Mouse (Mus musculus): Measurements from ENCODE around the gene Jun.
A peak's percentile ranks its signal among the peaks of the same experiment; 100 is the strongest.

Jun gene

DNA sequence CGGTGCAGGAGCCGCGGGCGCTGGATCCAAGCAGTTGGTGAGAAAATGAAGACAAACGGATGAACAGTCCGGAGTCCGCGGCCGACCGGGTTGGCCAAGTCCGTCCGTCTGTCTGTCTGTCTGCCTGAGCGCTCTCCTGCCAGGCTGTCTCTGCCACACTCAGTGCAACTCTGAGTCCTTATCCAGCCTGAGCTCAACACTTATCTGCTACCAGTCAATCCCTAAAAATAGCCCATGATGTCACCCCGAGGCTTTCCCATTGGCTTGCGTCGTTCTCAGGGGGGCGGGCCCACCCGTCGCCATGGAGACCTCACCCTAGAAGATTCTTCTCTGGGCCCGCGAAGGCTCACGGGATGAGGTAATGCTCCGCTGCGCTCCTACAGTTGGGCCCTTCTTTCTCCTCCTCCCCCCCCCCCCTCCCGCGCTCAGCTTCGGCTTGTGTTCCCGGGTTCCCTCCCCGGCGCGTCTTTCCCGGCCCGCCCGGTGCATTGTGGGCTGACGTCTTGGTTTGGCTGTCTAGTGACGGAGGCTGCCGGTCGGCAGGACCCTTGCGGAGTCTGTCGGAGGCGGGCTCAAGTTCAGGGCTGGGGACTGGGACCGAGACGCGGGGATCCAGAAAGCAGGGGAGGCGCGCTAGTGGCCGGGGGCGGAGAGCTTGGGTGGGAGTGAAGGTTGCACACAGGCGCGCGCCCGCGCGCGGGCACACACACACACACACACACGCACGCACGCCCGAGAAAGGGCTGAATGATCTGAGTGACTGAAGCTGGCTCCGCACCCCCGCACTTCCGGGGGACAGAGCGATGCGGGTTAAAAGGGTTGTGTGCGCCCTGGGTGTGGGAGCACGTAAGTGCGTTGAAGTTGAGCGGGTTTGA lies at the start of gene Jun:
Gene Jun, minus strand, starts transcription at position 198 of the 875 bp plus-strand sequence.
- DNase-seq (ENCODE audit: low spot score in 2 of 2): peak; percentile 97 to 99

DNA sequence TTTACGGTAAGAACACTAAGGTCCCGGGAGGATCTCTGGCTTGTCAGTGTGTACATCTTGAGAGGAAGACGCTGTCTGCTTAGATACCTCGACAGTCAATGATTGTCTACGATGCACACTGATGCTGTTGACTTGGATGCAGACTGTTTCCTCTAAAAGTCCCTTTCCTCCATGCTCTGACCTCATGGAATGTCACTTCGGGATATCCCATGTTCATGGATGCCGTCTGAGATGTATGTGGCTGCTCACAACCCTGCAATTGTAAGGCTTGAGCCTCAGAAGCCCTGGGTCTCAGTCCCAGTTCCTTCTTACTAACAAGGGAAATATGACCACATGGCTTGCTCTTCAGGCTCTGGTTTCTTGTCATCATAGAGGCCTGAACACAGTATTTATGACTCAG lies 49.7 kb upstream of the Jun start:
- no peak for DNase-seq (ENCODE audit: low spot score in 2 of 2)

DNA sequence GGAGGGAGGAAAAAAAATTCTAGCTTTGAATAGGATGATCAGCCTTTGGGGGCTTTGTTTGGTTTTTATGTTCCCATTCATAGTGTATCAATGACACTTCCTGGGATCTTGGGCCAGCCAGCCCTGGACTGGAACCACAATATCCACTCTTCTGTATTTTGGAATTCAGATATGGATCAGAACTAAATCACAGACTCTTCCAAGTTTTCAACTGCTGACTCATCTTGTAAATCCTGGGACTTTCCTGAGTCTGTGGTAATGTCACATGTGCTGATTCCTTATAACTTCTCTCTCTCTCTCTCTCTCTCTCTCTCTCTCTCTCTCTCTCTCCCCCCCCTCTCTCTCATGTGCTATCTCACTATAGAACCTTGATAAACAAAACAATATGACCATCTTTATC lies 48.7 kb upstream of the Jun start:
- DNase-seq (ENCODE audit: low spot score in 2 of 2): no peak

DNA sequence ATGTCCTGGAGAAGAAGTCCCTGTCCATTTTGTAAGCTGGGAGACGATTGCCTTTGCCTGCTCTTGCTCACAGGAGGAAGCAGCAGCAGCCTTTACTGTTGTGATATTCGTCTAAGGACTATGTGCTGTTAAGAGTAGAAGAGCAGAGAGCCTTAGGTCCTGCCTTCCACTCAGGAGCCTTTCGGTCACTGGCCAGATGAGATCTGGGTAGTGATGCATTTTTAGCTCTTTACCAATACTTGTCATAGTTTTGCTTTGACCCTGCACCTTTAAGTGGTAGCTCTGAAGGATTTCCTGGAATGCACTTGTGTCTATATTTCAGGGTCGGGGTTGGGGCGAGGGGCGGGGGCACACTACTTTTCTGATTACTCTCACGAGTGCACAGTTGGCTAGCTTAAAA lies 47.4 kb upstream of the Jun start:
- DNase-seq (ENCODE audit: low spot score in 2 of 2): no peak

DNA sequence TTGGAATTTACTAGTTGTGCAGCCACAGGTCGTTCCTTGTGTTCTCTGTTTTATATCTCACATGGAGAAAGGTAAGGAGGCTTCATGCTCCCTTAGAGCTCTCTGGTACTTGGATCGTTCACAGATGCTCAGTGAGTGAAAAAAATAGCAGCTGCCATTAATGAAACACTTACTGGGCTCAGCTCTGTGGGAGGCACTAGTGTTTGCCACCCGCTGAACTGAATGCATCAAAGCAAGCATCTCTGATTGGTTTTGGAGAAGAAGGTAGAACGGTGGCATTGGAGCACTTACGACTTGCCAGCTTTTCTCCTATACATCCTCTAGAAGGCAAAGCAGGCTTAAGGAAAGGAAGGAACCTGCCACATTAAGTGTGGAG lies 46.7 kb upstream of the Jun start:
- DNase-seq (ENCODE audit: low spot score in 2 of 2): no peak

DNA sequence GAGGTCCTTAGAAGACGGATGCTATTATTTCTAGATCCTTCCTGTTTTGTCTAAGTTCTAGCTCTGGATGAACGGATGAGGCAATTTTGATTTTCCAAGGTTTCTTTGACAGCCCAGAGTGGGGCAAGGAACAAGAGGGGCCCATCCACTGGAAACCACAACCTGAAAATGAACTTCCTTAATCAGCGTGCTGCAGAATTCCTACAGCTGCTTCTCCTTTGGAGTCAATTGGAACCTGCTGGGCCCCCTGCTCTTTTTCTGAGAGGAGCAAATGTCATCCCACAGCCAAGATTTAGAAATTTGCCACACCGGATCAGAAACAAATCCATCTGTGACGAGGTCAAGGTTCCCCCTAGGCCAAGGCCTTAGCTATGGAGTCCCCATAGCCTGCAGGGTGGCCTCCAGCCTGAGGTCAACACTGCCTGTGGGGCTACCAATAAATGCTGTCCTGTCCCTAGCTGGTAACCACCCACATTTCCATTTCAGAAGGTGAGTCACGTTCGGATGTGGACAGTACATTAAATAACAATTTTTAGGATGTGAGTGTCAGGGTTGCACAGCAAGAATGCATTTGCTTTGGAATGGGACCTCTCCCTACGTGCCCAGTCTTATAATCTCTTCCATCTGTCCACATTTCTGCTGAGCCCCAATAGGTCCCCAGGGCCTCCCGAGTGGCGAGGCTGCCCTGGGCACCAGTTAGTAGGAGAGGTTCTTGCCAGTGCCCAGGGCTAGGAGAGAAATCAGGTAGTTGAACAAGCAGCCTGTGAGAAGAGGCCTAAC lies 46.1 kb upstream of the Jun start:
- no peak for DNase-seq (ENCODE audit: low spot score in 2 of 2)

DNA sequence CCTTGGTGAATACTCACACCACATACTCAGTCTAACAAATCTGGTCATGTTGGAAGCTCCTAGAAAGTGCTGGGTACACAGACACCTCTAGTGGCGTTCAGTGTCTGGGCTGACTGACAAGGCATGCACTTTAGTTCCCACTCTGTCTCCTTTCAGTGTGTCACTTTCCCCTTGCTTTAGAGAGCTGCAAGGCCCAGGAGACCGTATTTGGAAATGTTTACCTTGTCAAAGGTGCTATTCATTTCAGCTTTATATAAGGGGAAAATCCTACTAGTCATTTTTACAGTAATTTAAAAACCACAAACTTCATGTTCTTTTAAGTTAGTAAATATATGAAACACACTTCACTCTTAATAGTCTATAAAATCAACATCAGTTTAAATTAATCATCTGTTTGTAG lies 44.7 kb upstream of the Jun start:
- no peak for DNase-seq (ENCODE audit: low spot score in 2 of 2)

DNA sequence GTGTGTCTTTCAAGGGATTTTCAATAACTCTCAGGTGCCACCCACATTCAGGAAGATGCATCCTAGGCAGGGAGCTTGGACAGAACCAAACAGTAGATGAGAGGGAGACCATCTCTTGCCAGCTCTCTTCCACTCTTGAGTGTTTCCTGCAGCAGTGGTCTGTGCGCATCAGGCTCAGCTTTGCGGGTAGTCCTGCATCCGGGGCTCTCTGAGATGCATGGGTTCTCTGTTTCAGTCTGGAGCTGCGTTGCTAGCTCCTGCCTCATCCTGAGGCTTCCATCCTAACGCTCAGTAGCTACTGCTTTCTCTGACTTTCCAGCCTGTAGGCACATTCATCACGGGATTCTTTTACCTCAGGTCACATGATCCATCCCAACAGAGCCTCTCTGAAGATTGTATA lies 43.9 kb upstream of the Jun start:
- DNase-seq (ENCODE audit: low spot score in 2 of 2): no peak

DNA sequence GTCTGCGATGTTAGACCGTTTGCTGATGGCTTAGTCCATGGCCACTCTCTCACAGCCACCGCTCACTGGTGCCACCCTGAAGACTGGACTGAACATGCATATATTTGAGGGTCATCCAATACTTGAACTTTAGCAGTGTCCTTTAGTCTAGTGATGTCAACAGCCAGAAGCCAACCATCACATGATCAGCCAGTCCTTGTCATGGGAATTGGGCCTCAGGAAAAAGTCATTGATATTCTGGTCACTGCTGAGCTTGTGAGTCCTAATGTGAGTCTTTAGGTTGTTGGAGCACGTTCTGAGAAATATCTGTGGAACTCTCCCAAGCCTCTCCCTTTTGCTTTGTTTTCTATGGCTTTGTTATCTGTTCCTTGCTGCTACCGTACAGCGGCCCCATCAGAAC lies 43.3 kb upstream of the Jun start:
- no peak for DNase-seq (ENCODE audit: low spot score in 2 of 2)

DNA sequence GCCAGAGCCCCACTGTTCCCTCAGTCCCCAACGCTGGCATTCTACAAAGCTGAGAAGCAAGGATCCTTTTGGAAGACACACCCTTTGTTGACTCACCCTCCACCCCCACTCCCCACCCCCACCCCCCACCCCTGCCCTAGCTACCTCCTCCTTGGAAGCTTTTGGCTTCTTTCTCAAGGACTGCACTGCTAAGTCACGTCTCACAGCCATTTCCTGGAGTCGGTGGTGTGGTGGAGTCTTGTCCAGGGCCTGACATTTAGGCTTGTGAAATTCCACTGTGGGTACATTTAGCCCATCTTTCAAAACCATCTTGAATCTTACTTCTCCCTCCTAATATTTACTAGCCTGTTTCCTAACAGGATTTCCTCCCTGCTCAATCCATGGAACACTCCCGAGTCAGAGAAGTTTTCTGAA lies 42.7 kb upstream of the Jun start:
- no peak for DNase-seq (ENCODE audit: low spot score in 2 of 2)

DNA sequence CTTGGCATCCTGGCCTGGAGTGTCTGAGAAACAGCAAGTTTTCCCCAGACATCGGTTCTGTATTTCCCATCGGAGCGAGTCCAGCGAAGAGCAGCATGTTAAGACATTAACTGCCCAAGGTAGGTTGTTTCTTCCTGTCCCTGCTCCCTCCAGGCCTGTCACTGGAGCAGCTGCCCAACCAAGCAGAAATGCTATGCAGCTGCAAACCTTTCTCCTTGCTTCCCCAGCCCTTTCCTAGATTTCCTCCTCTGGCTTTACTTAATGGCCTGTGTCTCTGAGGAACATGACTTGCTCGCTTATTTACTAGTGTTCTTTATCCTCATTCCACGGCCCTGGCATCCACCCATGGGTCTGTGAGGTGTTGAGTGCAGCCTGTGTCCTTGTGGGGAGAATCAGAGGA lies 41.6 kb upstream of the Jun start:
- no peak for DNase-seq (ENCODE audit: low spot score in 2 of 2)

DNA sequence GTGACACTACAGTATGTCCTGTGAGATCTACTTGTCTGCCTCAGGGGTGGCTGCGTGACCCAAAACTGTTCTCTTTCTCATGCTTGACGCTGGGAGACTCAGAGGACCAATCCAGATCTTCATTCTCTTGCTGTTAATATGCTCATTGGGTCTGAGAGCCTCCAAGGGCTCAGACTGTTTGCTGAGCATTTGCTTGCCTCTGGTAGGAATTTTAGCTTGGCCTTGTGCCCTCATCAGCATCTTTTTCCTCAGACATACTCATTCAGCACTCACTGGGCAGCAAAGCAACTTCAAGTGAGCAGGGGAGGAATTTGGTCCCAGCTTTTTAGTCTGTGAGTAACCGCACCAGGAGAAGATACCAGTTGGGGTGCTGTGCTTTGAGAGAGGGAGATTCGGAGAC lies 40.5 kb upstream of the Jun start:
- DNase-seq (ENCODE audit: low spot score in 2 of 2): no peak

DNA sequence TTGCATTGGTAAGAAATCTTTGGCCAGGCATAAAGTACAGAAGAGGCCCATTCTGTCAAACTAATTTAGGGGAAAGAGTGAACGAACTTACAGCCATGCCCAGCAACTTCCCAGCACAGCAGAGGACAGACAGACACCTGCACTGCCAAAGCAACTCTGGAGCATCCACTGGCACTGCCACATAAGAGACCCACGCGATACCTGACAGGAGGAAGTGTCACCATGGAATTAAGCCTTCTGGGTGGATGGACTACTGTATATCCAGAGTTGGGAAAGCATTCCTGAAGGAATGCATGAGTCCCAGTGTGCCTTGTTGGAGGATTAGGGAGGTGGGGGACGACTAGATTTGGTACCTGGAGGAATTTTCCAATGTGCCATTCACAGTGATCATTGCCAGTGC lies 39.5 kb upstream of the Jun start:
- DNase-seq (ENCODE audit: low spot score in 2 of 2): no peak

DNA sequence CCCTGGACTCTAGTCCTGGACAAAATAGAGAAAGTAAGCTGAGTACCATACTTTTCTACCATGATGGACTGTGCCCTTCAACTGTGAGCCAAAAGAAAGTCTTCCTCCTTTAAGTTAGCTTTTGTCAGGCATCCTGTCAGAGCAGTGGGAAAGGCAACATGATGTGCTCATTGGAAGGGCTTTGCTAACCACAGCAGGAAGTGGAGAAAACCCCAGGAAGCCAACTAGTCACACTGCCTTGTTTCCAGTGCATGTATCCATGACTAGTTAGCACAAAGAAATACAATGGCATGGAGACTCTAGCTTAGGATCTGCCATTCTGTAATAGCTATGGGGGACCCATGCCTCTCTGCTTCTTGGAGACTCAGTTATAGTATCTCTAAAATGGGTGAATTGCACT lies 37.9 kb upstream of the Jun start:
- DNase-seq (ENCODE audit: low spot score in 2 of 2): no peak

DNA sequence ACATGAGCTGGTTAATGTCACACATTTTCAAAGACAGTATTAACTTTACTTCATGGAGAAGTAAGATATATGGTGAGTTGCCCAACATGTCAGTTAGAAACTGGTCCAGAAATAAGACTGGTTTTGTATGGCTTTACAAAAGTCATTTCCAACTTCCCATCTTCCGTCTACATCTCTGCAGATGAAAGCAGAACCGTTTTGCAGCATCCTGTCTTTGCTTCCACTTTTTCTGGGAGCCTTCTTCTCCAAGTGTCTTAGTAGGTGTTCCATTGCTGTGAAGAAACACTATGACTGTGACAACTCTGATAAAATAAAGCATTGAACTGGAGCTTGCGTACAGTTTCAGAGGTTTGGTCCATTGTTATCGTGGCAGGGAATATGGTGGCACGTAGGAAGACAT lies 37.0 kb upstream of the Jun start:
- no peak for DNase-seq (ENCODE audit: low spot score in 2 of 2)

DNA sequence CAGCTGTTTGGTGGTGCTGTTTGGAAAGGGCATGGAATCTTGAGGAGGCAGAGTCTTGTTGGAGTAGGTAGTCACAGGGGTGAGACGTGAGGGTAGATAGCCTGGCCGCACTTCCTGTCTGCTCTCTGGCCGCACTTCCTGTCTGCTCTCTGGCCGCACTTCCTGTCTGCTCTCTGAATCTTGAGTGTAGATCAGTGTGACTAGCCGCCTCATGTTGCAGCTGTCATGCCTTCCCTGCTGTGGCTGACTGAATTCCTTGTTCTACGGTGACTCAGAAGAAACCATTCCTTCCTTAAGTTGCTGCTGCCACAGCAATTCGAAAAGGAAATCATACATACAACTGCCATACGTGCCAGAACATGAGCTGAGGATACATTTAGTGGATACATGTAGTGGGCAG lies 31.9 kb upstream of the Jun start:
- DNase-seq (ENCODE audit: low spot score in 2 of 2): peak in 1 of 2 experiments; percentile 10

DNA sequence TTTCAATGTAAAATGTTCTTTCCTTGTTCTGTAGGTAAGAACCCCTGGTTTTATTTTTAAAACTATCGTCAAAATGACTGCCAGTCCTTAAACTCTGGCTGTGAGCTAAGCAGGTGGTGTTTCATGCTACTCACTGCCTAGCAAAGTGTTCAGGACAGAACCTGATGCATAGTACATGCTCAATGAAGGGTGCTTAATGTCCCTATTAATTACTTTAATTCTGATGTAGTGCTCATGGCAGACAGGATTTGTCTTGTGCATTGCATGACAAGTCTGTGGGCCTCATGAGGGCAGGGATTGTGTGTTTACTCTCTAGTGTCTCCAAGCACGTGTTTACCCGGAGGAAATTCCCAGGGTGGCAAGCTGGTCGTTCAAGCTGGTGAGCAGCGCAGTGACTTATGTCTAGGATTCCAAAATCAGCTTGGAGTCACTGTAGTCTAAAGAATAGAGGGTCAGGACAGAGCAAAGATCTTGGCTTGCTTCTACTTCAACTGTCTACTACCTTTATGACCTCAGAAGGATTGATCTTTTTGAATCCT lies 31.2 kb upstream of the Jun start:
- DNase-seq (ENCODE audit: low spot score in 2 of 2): no peak

DNA sequence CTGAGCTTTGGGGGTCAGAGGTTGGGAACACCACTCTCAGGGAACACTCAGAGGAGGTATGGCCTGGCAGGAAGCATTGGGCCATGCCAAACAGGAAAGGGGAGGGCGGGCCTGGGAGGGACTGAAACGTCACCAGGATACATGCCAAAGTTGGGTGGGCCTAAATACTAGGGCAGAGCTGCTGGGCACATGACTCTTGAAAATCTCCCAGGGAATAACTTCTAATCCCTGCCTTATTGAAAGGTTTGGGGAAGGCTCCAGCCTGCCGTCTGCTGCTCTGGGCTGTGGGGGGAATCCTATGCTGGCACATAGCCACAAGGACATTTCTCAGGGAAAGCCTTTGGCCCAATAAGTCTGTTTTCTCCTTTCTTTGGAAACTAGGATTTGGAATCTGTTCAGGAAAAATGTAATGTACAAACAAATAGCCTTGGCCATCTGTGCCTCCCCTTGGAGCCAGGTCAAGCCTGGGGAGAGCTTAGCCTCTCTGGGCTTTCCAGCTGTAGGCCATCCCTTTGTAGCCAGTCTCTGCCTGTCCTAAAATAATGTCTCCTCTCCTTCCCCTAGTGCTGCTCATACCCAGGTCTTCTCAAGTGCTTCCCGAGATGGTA lies 30.6 kb upstream of the Jun start:
- DNase-seq (ENCODE audit: low spot score in 2 of 2): no peak

DNA sequence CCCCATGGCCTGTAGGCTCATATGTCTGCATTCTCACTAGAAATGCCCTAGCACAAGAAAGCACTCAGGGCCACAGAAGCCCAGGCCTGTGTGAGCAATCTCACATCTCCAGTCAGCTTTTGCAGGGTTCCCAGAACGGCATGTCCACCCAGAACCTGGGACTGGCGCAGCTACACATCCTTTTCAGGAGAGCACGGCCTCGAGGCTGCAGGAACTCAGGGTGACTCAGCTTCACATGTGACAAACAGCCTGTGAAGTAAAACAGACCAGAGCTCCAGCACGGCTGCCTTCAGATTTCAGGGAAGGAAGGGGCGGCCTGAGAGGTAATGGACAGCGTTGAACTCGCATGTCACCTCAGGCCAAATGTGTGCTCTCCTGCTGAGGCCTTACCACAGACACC lies 29.6 kb upstream of the Jun start:
- DNase-seq (ENCODE audit: low spot score in 2 of 2): no peak

DNA sequence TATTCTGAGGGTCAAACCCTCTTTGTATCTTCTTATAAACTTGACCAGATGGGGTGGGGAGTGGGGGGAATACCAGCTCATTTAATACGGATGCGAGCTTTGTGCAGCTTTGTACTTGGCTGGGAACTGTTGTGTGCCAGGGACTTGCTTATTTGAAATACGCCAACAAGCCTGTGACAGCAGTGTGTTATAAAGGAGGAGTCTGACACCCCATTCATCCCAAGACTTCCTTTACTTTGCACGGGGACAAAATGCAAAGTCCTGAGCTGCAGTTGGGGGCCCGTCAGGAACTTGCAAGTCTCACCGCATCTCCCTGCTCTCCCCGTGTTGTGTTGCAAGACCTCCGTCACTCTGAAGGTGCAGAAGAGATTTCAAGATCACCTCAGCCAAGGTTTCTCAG lies 26.6 kb upstream of the Jun start:
- DNase-seq (ENCODE audit: low spot score in 2 of 2): no peak

DNA sequence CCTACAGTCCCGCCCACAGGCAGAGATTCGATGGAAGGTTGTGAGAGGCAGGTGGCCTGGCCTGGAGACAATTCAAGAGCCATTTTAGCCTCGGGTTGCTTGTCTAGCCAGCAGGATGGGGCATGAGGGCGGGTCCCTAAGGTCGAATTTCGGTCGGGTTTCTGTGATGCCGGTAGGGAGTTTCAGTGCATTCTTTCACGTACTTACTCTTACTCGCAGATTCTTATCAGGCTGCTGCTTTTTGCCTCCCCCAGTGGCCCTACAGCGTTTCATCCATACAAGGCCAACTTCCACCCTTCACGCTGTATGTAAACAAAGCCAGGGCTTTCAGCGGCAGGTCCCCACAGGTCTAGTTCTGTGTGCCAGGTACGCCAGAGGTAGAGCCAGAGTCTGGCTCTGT lies 24.3 kb upstream of the Jun start:
- DNase-seq (ENCODE audit: low spot score in 2 of 2): no peak

DNA sequence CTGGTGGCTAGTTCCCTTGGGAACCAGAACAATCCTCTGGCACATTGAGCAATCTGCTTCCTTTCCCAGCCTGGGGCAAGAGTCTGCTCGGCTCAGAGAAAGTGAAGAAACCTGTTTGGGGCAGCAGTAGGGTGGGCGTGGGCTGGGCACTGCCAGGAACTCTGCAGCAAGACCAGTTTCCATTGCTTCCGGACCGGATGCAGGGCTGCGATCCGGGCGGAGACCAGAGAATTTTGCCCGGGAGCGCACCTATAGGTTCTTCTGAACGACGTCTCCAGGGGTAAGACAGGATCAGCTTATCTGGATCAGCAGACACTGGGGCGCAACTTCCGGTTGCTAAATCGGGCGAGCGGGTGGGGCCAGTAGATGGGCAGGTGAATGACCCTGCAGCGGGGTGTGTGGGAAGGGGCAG lies 23.6 kb upstream of the Jun start:
- no peak for DNase-seq (ENCODE audit: low spot score in 2 of 2)

DNA sequence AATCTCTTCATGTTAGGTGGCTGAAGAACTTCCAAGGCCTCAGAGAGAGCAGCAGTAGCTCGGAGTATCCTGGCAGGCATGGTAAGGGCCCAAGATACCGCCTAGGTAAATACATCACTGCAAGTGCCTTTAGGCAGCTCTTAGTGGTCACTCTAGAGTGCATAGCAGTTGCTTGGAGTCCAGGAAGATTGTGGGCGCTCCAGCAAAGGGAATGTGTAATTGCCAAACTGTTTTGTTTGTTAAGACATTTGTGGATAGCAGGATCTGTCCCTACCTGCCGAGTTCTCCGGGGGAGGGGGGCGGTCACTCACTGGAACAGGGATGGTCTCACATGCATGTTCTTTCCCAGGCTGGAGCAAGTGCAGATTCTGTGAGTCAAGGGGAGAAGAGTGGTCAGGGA lies 22.3 kb upstream of the Jun start:
- no peak for DNase-seq (ENCODE audit: low spot score in 2 of 2)
